Mouse (Mus musculus) fibroblast of lung, adult 2 months (primary cell): ENCODE measurements around the gene Coro2b.
"Not testable (repeated sequence)": the region's sequence is repeated elsewhere in the genome, so short reads cannot be mapped to it uniquely, and the experiment has no call there.

Experiments used
- DNase-seq: peaks from one replicate; pipeline ENCODE4 v3.0.0-alpha.2; 2011; ENCODE audit warnings: low read depth

The Coro2b gene

GRCm38 (mm10) chr9:62471541-62472189 is 65.2 kb downstream of the Coro2b start:
- no peak for DNase-seq

DNA sequence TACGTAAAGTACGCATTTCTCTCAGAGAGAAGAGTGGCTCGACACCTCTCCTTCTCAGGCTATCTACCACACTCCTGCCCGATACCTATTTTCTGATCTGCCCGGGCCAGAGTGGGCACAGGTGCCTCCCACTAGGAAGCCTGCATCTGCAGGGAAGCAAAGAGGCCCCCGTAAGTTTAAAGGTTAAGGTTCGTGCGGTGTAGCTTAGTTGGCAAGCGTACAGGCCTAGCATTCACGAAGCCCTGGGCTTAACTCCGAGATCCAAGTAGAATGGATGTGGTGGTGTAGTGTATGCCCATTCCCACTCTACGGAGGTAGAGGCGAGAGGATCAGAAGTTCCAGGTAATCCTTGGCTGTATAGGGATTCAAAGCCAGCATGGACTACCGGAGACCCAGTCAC is 65.8 kb downstream of the Coro2b start:
- no peak for DNase-seq

- DNase-seq: no peak
Measured at GRCm38 (mm10) chr9:62470398-62470797, 66.4 kb downstream of the Coro2b start.

- DNase-seq: no peak
Measured at GRCm38 (mm10) chr9:62469696-62470095, 67.1 kb downstream of the Coro2b start.

- no peak for DNase-seq
Measured at GRCm38 (mm10) chr9:62469143-62469542, 67.7 kb downstream of the Coro2b start.

DNA sequence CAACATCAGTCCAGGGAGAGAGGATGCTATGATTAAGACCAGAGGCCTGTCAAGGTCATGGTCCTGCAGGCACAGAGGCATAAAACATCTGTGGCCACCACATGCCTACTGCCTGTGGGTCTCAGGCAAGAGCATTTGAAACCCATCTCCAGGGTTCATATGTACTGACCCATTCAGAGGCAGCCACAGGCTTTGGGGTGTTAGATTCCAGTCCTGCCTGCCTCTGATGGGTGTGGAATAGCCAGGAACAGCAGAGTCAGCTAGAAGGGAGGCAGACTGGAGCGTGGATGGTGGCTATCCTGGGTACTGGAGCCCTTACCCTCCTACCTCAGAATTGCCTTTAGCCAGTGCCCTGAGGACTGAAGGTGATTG is 69.4 kb downstream of the Coro2b start:
- no peak for DNase-seq

DNA sequence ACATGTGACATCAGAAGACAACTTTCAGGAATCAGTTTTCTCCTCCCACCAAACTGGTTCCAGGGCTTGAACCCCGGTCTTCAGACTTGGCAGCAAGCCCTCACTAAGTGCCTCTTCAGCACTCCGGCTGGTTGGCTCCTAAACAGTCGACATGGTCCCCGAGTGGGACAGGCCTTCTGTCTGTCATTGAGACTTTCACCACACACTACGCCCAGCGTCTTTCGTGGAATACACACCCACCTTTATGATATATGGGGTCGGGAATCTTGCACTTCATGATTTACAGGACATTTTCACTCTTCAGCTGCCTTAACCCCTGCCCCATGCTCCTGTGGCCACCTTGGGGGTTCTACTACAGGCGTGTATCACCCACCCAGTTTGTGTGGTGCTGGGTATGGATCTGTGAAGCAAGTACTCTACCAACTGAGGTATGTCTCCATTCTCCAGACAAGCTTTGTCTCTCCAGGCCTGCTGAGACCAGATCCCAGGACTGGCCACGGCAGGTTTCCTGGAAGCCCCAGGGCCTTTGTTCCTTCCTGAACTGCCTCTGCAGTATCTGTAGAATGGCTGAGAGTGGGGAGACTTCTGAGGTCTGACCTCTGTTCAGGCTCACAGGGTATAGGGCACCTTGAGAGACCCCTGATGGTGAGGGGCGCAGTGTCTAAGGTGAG is 70.0 kb downstream of the Coro2b start:
- DNase-seq: no peak

DNA sequence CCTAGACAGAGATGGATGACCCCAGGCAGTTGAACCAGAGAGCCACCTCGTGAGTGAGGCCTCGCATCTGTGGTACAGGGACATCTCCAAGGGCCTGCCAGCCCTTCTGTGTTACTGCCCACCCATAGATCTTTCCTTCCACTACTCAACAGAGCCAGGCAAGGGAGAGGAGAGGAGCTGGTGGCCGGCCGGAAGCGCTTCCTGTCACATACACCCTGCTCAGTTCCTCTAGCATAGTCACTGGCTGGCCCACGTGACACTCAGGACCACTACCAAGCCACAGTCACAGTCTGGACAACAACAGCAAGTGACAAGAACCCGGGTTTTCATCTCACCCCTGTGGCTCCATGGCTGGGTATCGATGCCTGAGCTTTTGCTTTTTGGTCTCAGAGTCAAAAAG is 70.8 kb downstream of the Coro2b start:
- no peak for DNase-seq

GRCm38 (mm10) chr9:62464727-62465126 is 72.1 kb downstream of the Coro2b start:
- no peak for DNase-seq

GRCm38 (mm10) chr9:62461766-62462165 is 75.1 kb downstream of the Coro2b start:
- DNase-seq: no peak

DNA sequence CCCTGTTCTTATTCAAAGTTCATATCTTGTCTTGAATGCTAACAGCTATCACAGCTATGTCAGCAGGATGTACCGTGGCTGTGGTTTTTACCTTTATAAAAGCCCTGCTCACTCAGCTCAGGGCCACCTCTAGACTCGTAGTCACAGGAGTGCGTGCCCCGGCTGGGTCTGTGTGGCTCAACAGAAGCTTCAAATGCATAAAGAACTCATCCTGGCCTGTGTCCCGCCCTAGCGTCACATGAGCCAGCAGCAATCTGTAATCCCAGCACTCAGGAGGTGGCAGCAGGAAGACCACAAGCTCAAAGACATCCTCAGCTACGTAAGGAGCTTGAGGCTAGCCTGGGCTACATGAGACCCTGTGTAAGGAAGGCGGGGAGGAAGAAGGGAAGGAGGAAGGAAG is 75.7 kb downstream of the Coro2b start:
- no peak for DNase-seq

DNA sequence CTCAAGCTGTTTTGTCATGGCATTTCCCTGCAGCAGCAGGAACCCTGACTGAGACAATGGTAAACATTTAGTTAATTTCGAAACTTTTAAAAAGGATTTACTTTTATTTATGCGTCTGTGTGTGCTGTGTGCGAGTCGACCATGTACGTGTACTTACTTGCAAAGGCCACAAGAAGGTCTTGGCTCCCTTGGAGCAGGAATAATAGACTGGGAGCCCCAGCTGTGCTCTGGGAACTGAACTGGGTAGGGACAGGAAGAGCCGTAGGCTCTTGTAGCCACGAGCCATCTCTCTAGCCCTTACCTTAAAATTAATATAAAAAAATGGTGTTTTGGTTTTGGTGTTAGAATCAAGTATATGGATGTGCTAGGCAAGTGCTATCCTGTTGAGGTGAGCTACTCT is 76.8 kb downstream of the Coro2b start:
- DNase-seq: no peak

- DNase-seq: no peak
Measured at GRCm38 (mm10) chr9:62458457-62458856, 78.4 kb downstream of the Coro2b start.

DNA sequence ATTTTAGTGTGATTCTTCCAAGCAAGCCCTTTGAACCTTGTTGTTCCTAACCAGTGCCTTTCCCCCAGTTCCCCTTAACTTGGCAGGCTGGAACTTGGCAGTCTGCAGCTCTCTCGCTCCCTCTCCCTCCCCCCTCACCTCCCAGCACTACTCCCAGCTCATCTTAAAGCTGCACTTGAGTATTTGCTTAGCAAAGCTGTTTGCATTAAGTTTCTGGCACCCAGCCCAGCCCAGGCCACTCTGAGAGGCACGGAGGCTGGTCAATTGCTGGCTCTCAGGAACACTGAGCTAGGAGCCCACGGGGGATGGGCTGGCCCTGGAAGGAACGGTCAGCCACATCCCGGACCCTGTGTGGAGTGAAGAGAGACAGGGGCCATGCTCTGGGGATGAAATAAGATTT is 80.8 kb downstream of the Coro2b start:
- no peak for DNase-seq

- peak; percentile 47 for DNase-seq
Measured at GRCm38 (mm10) chr9:62455210-62455969, 81.5 kb downstream of the Coro2b start.

GRCm38 (mm10) chr9:62452373-62452993 is 84.4 kb downstream of the Coro2b start:
- DNase-seq: no peak

- no peak for DNase-seq
Measured at GRCm38 (mm10) chr9:62451585-62452372, 85.1 kb downstream of the Coro2b start.

DNA sequence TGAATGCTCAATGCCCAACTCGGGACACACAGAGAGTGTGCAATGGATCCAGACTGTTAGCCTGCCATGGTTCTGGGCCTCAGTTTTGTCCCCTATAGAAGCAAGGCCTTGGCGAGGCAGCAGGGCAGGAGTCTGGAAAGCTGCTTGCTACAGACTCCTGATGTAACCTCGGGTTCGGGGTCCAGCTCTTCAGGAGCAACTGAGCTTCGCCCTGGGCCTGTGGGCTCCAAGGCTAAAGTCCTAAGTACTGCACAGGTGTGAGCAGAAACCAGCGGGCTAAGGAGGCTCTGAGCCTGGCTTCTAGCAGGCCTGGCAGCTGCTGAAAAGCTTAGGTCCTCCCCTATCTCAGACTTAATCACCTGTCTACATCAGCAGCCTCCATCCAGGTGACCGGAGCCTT is 86.0 kb downstream of the Coro2b start:
- DNase-seq: no peak

- no peak for DNase-seq
Measured at GRCm38 (mm10) chr9:62450355-62450754, 86.5 kb downstream of the Coro2b start.

- not testable (repeated sequence) for DNase-seq
Measured at GRCm38 (mm10) chr9:62447337-62447736, 89.5 kb downstream of the Coro2b start.

- DNase-seq: no peak
Measured at GRCm38 (mm10) chr9:62438755-62439101, 98.1 kb downstream of the Coro2b start.
